Mouse (Mus musculus): ENCODE measurements around the gene Gm11032.

GRCm38 (mm10) chr11:4660309-4661025, 40.6 kb downstream of the Gm11032 start:
- no peak for TF ChIP-seq POLR2AphosphoS5 (IDR thresholded peaks at IDR 0.05; ENCODE audit: insufficient replicate concordance, low read depth, low read length)
- TF ChIP-seq CTCF (IDR thresholded peaks at IDR 0.05; ENCODE audit: low read depth, low read length): no peak
- TF ChIP-seq TAL1 (conservative IDR thresholded peaks at IDR 0.05; ENCODE audit: low read depth, low read length): no peak
- no peak for TF ChIP-seq GATA1 (IDR thresholded peaks at IDR 0.05; ENCODE audit: borderline replicate concordance, low read length)
